Mouse (Mus musculus) heart, postnatal 14 days (tissue): ENCODE data around the gene Olfr247. TPM values are rescaled to one million over a fixed set of nuclear protein-coding genes. Genes with fewer than 3 reads are reported as not detected.
"Not testable (repeated sequence)": the region's sequence is repeated elsewhere in the genome, so short reads cannot be mapped to it uniquely, and the experiment has no call there.

Experiments used
- DNase-seq, 2 experiments: peaks; one replicate each; pipeline ENCODE4 v3.0.0; 2021 to 2022
- intact Hi-C: fragments of 180-260 bp; cut with DNase I; formaldehyde crosslinking; loops from one replicate; pipeline ENCODE4 v1.15.1; 2025
- long read RNA-seq, 2 experiments: library from polyadenylated mRNA; stranded (forward); transcript quantifications; one replicate each; pipeline ENCODE4 v2.0.0; 2021
- total RNA-seq, 2 experiments: library from RNA; stranded (reverse); gene quantifications; 2 replicates each; pipeline ENCODE4 v1.2.3; 2021

Gene Olfr247
- total RNA-seq = not detected
- long read RNA-seq, experiment 1 = 0 reads
- long read RNA-seq, experiment 2 = 0 reads

GRCm38 (mm10) chr10:129976040-129976439, at the start of gene Olfr247:
Gene Olfr247 (minus strand): TSS chr10:129976140.
- DNase-seq, intact Hi-C loops: not testable (repeated sequence)

GRCm38 (mm10) chr10:130012321-130012720, 36.4 kb upstream of the Olfr247 start, which contains the start of gene Olfr820:
Gene Olfr820 (plus strand): TSS chr10:130012621.
- no peak for DNase-seq
- intact Hi-C loops = no loop called here

GRCm38 (mm10) chr10:130005366-130005765, 29.4 kb upstream of the Olfr247 start:
- intact Hi-C loops, DNase-seq: not testable (repeated sequence)

GRCm38 (mm10) chr10:130004104-130004503, 28.2 kb upstream of the Olfr247 start:
- intact Hi-C loops = not testable (repeated sequence)

GRCm38 (mm10) chr10:129984962-129985361, 9.0 kb upstream of the Olfr247 start, which contains the start of gene Gm10310:
Gene Gm10310 (minus strand): TSS chr10:129985062.
- DNase-seq, intact Hi-C loops: not testable (repeated sequence)

More at GRCm38 (mm10) chr10:130004104-130004503, 28.2 kb upstream of the Olfr247 start:
- DNase-seq = not testable (repeated sequence)

GRCm38 (mm10) chr10:129981867-129982266, 5.9 kb upstream of the Olfr247 start:
- intact Hi-C loops, DNase-seq: not testable (repeated sequence)

- intact Hi-C loops, DNase-seq: not testable (repeated sequence)
These were observed 2.9 kb downstream of the Olfr247 start for GRCm38 (mm10) chr10:129972994-129973393.

GRCm38 (mm10) chr10:129967166-129967565, 8.8 kb downstream of the Olfr247 start, which contains the start of gene Olfr819:
Gene Olfr819 (minus strand): TSS chr10:129967266.
- intact Hi-C loops, DNase-seq: not testable (repeated sequence)

- DNase-seq, intact Hi-C loops: not testable (repeated sequence)
These were observed 9.7 kb downstream of the Olfr247 start for GRCm38 (mm10) chr10:129966232-129966631.

- no peak for DNase-seq
- intact Hi-C loops = no loop called here
These were observed 26.9 kb downstream of the Olfr247 start, which contains the start of gene Olfr818 for GRCm38 (mm10) chr10:129949000-129949399. Gene Olfr818 (minus strand): TSS chr10:129949100.

Other genes starting within 250 kb of the Olfr247 start
- gene Olfr805, start 246.8 kb downstream of the Olfr247 start, total RNA-seq = not detected
- gene Olfr806, start 234.2 kb downstream of the Olfr247 start, total RNA-seq = not detected
- gene Olfr807, start 218.3 kb downstream of the Olfr247 start, total RNA-seq = not detected
- not detected for gene Olfr808, start 210.7 kb downstream of the Olfr247 start, total RNA-seq
- not detected for gene Olfr809, start 201.5 kb downstream of the Olfr247 start, total RNA-seq
- not detected for gene Olfr810, start 181.2 kb downstream of the Olfr247 start, total RNA-seq
- gene Olfr811, start 171.7 kb downstream of the Olfr247 start, total RNA-seq = not detected
- gene Olfr812, start 130.0 kb downstream of the Olfr247 start, total RNA-seq = not detected
- gene Olfr813, start 120.8 kb downstream of the Olfr247 start, total RNA-seq = not detected
- gene Olfr814, start 96.3 kb downstream of the Olfr247 start, total RNA-seq = not detected
- not detected for gene Olfr815, start 70.3 kb downstream of the Olfr247 start, total RNA-seq
- not detected for gene Olfr816, start 60.5 kb downstream of the Olfr247 start, total RNA-seq
- not detected for gene Olfr818, start 27.0 kb downstream of the Olfr247 start, total RNA-seq
- gene Olfr819, start 8.9 kb downstream of the Olfr247 start, total RNA-seq = not detected
- not detected for gene Gm10310, start 8.9 kb upstream of the Olfr247 start, total RNA-seq
- not detected for gene Olfr820, start 36.5 kb upstream of the Olfr247 start, total RNA-seq
- gene Olfr821, start 54.2 kb upstream of the Olfr247 start, total RNA-seq = not detected
- gene Olfr822, start 95.1 kb upstream of the Olfr247 start, total RNA-seq = not detected
- gene Olfr823, start 139.2 kb upstream of the Olfr247 start, total RNA-seq = not detected
- gene Olfr824, start 153.9 kb upstream of the Olfr247 start, total RNA-seq = not detected
- not detected for gene Olfr825, start 190.6 kb upstream of the Olfr247 start, total RNA-seq
- not detected for gene Olfr826, start 208.0 kb upstream of the Olfr247 start, total RNA-seq
- not detected for gene Olfr827, start 238.3 kb upstream of the Olfr247 start, total RNA-seq